Mouse (Mus musculus): ENCODE measurements at regions not wholly inside any gene's neighbourhood (a gene's known extent, or its start where the extent isn't known, plus 50 kb on each side); places are given as distances from the start of the nearest gene placed in this dataset.

GRCm38 (mm10) chr1:6094162-6094934 lies 1286.7 kb downstream of the Gm37988 start:
- no peak for TF ChIP-seq RCOR1 (IDR thresholded peaks at IDR 0.05; ENCODE audit: low read depth, low read length)
- no peak for TF ChIP-seq ZMIZ1 (IDR thresholded peaks at IDR 0.05; ENCODE audit: low read depth, low read length)
- no peak for TF ChIP-seq ETS1 (IDR thresholded peaks at IDR 0.05; ENCODE audit: low read depth, low read length)
- no peak for TF ChIP-seq MAZ (IDR thresholded peaks at IDR 0.05; ENCODE audit: low read depth, low read length)
- no peak for TF ChIP-seq CTCF (IDR thresholded peaks at IDR 0.05 in 2 of 3, conservative IDR thresholded peaks at IDR 0.05 in 1 of 3; ENCODE audit: control insufficient read depth in 1 of 3, insufficient read depth in 1 of 3, low read depth in 2 of 3, low read length in 3 of 3, poor library complexity in 1 of 3, severe bottlenecking in 1 of 3)
- no peak for TF ChIP-seq TAL1 (IDR thresholded peaks at IDR 0.05; ENCODE audit: low read length)
- TF ChIP-seq POLR2A (IDR thresholded peaks at IDR 0.05; ENCODE audit: control insufficient read depth in 1 of 2, insufficient read depth in 1 of 2, low read depth in 1 of 2, low read length in 2 of 2, poor library complexity in 1 of 2) = no peak
- TF ChIP-seq POLR2AphosphoS2 (IDR thresholded peaks at IDR 0.05; ENCODE audit: low read length) = no peak
